Mouse (Mus musculus) layer of hippocampus, postnatal 10 days (tissue): Measurements from ENCODE around the gene Rnf5. TPM values are rescaled to one million over a fixed set of nuclear protein-coding genes. Genes with fewer than 3 reads are reported as not detected.

ENCODE experiments used
- DNase-seq, 2 experiments: peaks; one replicate each; pipeline ENCODE4 v3.0.0; 2021; ENCODE audit warnings: low spot score in 2 of 2
- total RNA-seq, 2 experiments: library from RNA; stranded (reverse); gene quantifications; 2 replicates each; pipeline ENCODE4 v1.2.3; 2021

The Rnf5 gene
- total RNA-seq, 2 experiments from 2014 or later, result 96.4 to 102 TPM

GRCm38 (mm10) chr17:34606186-34607039 lies 2.9 kb upstream of the Rnf5 start:
- DNase-seq, result peak in 1 of 2 experiments; percentile 51

DNA sequence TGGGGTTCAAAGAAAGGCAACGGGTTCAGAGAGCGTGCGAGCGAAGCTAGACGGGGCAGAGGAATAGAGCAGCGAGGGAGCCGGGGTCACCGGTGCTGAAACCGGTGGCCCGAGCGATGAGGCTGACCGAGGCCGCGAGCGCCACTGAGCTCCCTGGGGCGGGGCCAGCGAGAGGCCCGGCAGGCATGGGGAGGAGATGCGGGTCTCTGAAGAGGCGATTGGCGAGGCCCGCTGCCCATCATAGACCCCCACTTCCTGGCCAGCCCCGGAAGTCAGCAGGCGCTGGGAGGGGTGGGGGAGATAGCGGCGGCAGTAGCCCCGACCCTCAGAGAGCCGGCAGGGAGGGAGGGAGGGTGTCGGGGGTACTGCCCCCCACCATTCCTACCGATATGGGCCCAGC lies 2.1 kb upstream of the Rnf5 start:
- peak; percentile 99 for DNase-seq

DNA sequence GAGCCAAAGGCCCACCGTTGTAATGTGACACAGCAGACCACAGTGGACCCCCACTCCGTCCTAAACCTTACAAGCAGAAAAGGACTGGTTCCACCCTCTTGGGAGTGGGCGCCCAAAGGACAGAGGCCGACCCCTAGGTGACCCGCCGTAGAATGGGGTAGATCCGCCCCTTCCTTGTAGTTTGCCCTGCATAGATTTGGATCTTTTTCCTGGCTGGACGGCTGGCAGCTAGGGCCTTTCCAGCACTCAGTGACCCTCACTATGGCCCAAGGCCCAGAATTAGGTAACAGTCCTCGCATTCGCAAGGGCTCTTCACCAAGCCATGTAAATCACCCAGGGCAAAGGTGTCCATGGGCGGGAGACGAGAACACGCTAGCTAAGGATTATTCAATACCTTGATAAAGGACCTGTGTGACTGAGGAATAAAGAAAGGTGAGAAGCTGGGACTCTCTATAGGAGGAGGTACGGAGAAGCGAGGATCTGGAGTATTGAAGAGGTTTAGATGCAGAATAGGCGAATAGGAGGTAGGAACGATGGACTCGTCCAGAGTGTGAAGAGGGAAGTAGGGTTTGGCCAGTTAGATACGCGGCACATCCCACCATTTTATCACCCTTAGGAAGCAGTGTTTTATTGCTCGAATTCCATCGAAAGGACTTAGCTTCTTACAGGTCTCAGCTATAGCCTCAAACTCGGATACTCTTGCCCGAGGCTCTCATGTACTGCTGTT lies 1.2 kb upstream of the Rnf5 start:
- DNase-seq, result no peak

GRCm38 (mm10) chr17:34604061-34604508 lies 595 bp upstream of the Rnf5 start, which contains the start of gene Agpat1:
TSS of gene Agpat1 (plus strand) at chr17:34604262.
- DNase-seq, result peak; percentile 96 to 97

DNA sequence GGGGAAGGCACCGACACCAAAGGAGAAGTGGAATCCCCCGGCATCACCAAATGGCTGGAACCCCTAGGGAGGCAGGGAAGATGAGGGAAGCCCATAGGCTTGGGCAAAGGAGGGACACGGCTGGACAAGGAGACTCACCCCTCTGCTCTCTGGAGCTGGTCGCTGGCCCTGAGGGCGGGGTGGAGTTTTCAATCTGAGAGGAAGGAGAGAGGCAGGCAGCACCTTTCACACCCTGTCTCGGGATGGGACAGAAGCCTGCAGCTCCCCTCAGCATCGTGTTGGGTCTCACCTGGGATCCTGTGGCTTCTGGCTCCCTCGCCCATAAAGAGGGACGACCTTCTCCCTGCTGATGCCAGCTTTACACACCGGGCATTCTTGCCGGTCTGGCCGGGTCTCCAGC lies 1.7 kb downstream of the Rnf5 start:
- DNase-seq, result no peak

DNA sequence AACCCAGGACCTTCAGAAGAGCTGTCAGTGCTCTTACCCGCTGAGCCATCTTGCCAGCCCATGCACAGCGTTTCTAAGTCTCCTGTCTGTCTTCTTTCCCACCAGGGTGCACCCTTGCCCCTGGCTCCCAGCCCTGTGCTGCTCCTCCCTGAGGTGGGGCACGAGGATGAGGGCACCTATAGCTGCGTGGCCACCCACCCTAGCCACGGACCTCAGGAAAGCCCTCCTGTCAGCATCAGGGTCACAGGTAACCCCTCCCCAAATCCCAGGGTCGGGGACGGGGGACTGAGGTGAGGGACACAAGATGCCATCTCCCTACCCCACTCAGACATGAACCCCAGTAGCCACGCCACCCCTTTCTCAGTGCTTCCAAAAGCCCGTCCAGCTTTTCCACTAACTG lies 3.6 kb downstream of the Rnf5 start:
- no peak for DNase-seq

- no peak for DNase-seq
Measured at GRCm38 (mm10) chr17:34597566-34598095, 5.9 kb downstream of the Rnf5 start, which contains the start of gene Ager. TSS of gene Ager (plus strand) at chr17:34597862.

DNA sequence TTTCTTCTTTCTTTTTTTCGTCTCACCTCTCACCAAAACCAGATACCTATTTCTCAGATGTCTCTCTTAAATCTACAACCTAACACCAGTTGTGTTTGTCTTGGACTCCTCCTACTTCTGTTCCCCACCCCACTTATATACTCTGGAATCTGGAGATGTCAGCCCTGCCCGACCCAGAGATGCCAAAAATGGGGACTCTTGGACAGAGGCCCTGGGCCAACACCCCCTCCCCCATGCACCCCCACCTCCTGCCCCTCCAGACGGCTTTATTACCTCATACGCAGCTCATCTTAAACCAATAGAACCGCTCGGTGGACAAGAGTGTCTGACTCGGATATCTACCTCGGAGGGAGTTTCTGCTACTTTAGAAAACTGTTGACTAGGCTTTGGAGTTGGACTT lies 7.4 kb downstream of the Rnf5 start:
- no peak for DNase-seq

DNA sequence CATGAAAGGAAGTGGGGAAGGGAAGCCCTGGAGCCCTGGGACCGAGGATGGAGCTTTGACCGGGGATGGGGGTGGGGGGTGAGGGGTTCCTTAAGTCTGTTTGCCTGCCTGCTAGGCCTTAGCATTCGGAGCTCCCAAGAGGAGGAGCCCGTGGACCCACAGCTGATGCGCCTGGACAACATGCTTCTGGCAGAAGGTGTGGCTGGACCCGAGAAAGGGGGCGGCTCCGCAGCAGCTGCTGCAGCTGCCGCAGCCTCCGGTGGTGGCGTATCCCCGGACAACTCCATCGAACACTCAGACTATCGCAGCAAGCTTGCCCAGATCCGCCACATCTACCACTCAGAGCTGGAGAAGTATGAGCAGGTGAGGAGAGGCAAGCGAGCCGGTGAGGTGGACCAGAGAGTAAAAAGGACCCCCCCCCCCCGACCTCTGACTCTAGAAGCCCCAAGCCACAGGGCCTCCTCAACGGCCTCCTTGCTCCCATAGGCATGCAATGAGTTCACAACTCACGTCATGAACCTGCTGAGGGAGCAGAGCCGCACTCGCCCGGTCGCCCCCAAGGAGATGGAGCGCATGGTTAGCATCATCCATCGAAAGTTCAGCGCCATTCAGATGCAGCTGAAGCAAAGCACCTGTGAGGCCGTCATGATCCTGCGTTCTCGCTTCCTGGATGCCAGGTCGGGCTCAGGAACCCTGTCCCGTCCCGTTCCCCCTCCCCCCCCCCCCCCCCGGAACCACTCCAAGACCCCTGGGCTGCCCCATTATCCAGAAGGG lies 9.6 kb downstream of the Rnf5 start:
- no peak for DNase-seq

GRCm38 (mm10) chr17:34592581-34593549 lies 10.6 kb downstream of the Rnf5 start:
- peak; percentile 49 to 50 for DNase-seq

DNA sequence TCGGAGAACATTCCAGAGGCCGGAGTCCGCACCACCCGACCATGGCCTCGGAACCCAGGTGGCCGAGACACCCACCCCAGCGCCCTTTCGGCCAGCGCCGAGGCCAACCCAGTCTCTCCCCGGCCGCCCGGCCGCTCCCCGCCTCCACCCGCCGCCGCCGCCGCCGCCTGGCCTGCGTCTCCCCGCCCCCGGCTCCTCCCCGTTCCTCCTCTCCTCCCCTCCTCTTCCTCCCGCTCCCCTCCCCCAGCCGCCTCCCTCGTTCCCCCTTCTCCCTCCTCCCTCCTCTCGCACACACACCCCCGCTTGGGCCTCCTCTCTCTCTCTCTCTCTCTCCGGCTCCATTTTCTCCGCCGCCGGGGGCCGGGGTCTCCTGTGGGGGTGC lies 11.5 kb downstream of the Rnf5 start:
- DNase-seq, result peak; percentile 83 to 90

- no peak for DNase-seq
Measured at GRCm38 (mm10) chr17:34591029-34591993, 12.2 kb downstream of the Rnf5 start, which contains the start of gene Pbx2. TSS of gene Pbx2 (plus strand) at chr17:34591266.

DNA sequence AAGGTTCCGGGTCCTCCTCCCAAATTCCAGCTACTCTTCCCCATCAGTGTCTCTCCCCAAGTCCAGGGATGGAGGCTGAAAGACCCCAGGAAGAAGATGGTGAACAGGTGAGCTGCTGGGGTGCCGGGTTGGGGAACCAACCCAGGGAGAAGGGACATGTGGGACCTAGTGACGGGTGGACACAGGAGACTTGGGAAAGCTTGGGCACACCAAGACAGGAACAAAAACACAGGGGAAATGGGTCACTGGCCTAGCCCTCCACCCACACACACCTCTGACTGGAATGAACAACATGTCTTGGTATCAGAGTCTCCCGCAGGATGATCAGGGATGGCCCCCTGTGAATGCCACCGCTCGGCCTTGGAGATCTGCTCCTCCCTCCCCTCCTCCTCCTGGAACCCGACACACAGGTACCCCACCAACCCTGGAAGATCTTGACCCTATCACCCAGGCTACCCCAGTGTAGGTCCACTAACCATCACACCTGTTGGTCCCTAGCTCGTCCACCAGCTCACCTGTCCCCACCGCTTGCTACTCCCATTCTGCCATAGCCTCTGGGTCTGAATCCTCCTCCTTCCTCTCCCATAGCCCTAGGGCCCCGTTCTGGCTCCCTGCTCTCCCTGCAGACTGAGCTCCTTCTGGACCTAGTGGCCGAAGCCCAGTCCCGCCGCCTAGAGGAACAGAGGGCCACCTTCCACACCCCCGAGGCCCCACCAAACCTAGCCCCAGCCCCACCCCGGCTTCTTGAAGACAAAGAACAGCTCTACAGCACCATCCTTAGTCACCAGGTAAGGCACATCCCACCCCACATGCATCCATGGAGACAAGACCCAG lies 13.1 kb downstream of the Rnf5 start:
- no peak for DNase-seq

DNA sequence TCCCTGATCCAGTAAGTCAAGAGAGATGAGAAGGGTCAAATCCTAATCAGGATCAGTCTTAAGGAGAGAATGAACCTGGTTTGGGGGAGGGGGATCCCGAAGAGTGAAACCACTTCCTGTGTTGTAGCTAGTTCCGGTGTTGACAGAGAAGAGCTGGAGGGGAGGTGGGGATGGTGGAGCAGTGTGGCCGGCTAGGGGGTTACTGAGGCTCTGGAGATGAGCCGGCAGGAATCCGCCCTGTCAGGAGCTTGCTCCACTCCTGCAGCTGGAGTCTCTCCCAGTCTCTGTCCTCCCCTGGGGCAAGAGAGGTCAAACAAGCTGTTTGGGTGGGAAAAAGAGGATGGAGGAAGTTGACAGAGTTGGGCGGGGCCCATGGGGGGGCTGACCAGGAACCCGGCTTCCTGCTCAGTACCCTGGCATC lies 13.8 kb downstream of the Rnf5 start, which contains the start of gene Gpsm3:
Gene Gpsm3, plus strand, starts transcription at position 126 of the 421 bp plus-strand sequence.
- DNase-seq, result no peak

DNA sequence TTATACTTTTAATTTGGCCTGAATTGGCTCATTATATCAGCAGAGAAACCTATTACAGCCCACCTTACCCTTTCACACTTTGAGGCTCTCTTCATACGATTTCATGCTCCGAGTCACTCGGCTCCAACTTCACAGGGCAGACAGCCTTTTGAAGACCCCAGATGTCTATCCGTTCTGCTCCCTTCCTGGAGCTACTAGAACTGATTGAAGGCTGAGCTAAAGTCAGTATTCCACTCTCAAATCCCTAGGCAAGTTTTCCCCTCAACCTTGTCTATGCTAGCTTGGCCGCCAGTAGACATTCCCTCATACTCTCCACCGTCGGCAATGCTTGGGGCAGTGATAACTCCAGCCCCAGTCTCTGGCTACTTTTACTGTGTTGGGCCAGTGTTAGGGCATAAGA lies 14.3 kb downstream of the Rnf5 start:
- DNase-seq, result no peak

- no peak for DNase-seq
Measured at GRCm38 (mm10) chr17:34588767-34589166, 14.7 kb downstream of the Rnf5 start.

- no peak for DNase-seq
Measured at GRCm38 (mm10) chr17:34587814-34588213, 15.7 kb downstream of the Rnf5 start.

- DNase-seq, result peak; percentile 96 to 98
Measured at GRCm38 (mm10) chr17:34587423-34587811, 16.1 kb downstream of the Rnf5 start.
